Mouse (Mus musculus): Measurements from ENCODE around the gene Rnf157.

DNA sequence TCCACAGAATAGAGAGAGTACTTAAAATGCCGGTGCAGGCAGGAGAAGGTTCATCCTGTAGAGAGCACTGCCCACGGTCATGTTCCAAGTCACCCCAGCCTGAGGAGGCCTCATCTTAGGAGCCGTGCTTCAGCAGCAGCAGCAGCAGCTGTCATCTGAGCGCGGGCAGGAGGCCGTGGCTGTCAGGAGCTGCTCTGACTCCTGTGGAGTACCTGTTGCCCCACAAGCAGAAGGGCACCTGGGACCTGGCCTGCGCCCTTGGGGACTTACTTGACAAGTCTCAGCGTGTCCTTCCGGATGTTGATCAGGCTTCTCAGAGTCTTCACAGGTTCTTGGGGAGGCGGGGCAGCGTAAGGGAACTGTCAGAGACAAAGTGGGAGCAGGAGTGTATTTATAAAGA is 50.8 kb downstream of the Rnf157 start:
- TF ChIP-seq MAFK (IDR thresholded peaks at IDR 0.05; ENCODE audit: insufficient read depth, low read depth, low read length), result no peak
- no peak for TF ChIP-seq CHD2 (IDR thresholded peaks at IDR 0.05; ENCODE audit: low read depth, low read length)
- TF ChIP-seq ZNF384 (IDR thresholded peaks at IDR 0.05; ENCODE audit: low read depth, low read length), result no peak
- no peak for TF ChIP-seq HCFC1 (IDR thresholded peaks at IDR 0.05; ENCODE audit: borderline replicate concordance, insufficient read depth, low read length)

All from ES-E14 (cell line).